In the genomic region with DNA sequence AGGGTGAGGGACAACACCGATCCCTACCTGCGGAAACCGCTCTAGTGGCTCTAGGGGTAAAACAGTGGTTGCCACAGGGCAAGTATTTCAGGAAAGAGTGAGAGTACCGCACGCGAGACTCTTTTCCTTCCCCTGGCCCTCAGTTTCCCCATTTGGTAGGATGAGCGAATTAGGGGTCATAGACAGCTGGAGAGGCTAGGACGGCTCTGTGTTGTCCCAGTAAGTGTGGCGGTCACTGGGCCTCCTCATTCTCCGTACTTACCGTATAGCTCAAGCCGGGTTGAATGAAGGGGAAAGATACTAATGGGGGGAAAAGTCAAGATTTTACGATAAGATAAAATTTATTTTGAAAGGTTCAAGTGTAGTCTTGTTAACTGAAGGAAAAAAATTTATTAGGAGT, we compare ENCODE assay signal across 8 mouse cellular contexts. TPM values are rescaled to one million over a fixed set of nuclear protein-coding genes. Genes with fewer than 3 reads are reported as not detected.
A peak's percentile ranks its signal among the peaks of the same experiment; 100 is the strongest.
DNase-seq lines count a peak whose midpoint lies in the region; TF ChIP-seq lines count a peak whose summit lies in the region.

No protein-coding gene starts in this region.

- DNase-seq in heart, adult 2 months: no peak
- no peak for DNase-seq in heart, postnatal 36 days
- no peak for DNase-seq in hindbrain, embryonic 10.5 days (ENCODE audit: low spot score)
- no peak for DNase-seq in natural killer cell, adult 2 months (ENCODE audit: low spot score in 2 of 2)
- DNase-seq in testis, postnatal 10 days (ENCODE audit: low spot score): no peak
- no peak for DNase-seq in gastrocnemius, postnatal 25 days

- H3K9ac ChIP-seq in heart, adult 2 months (ENCODE audit: low read depth, low read length): peak overlapping the region; percentile 87
- peak overlapping the region; percentile 92 for H3K9ac ChIP-seq in ES-Bruce4 (ENCODE audit: low read depth, poor library complexity, severe bottlenecking)

- peaks cover 4% of the 10 kb centered on the region for H3K36me3 ChIP-seq in heart, adult 2 months (ENCODE audit: control insufficient read depth, insufficient read depth, low read length)
- no peaks in the 10 kb centered on the region for H3K36me3 ChIP-seq in ES-Bruce4 (ENCODE audit: control insufficient read depth, insufficient read depth, low read length, poor library complexity, severe bottlenecking)
- no peaks in the 10 kb centered on the region for H3K36me3 ChIP-seq in hindbrain, embryonic 10.5 days
- H3K36me3 ChIP-seq in megakaryocyte, embryonic 14.5 days (replicated peaks; ENCODE audit: low read length): peaks cover 5% of the 10 kb centered on the region

- peak overlapping the region; percentile 78 for H3K27ac ChIP-seq in heart, adult 2 months
- no peak overlapping the region for H3K27ac ChIP-seq in ES-Bruce4 (ENCODE audit: insufficient read depth, low read length)
- peak overlapping the region; percentile 86 for H3K27ac ChIP-seq in hindbrain, embryonic 10.5 days

- no peak for TF ChIP-seq POLR2A in heart, adult 2 months (IDR thresholded peaks at IDR 0.05; ENCODE audit: insufficient read depth, low read depth, low read length)
- no peak for TF ChIP-seq POLR2A in ES-Bruce4 (IDR thresholded peaks at IDR 0.05; ENCODE audit: insufficient read depth, low read length)

- peaks cover 7% of the 10 kb centered on the region for H3K4me1 ChIP-seq in heart, adult 2 months (ENCODE audit: control insufficient read depth, insufficient read depth, low read length)
- no peaks in the 10 kb centered on the region for H3K4me1 ChIP-seq in ES-Bruce4 (ENCODE audit: control insufficient read depth, insufficient read depth, low read length)
- H3K4me1 ChIP-seq in hindbrain, embryonic 10.5 days (replicated peaks): peaks cover 20% of the 10 kb centered on the region
- peaks cover 50% of the 10 kb centered on the region for H3K4me1 ChIP-seq in megakaryocyte, embryonic 14.5 days

- H3K4me3 ChIP-seq in heart, adult 2 months: peak overlapping the region; percentile 100
- H3K4me3 ChIP-seq in ES-Bruce4 (ENCODE audit: low read depth, low read length): peak overlapping the region; percentile 100
- peak overlapping the region; percentile 92 for H3K4me3 ChIP-seq in hindbrain, embryonic 10.5 days
- peak overlapping the region; percentile 99 for H3K4me3 ChIP-seq in megakaryocyte, embryonic 14.5 days (replicated peaks)

- WGBS in heart, adult 2 months: 4% methylated on average over 13 of the region's 13 CpGs
- 9% methylated on average over 13 of the region's 13 CpGs for WGBS in hindbrain, embryonic 10.5 days

- no peak for TF ChIP-seq EP300 in heart, adult 2 months (IDR thresholded peaks at IDR 0.05; ENCODE audit: insufficient read depth, low read depth, low read length)
- TF ChIP-seq EP300 in ES-Bruce4 (IDR thresholded peaks at IDR 0.05; ENCODE audit: insufficient read depth, low read depth, low read length): no peak

- intact Hi-C loops in heart, adult 2 months (cut with DNase I): loop anchor here (5.0 kb wide), 1 partner anchor 238 kb away; the partner anchor contains the start of genes Cdkl3 and Ube2b
- intact Hi-C loops in heart, postnatal 36 days (cut with DNase I): no loop called here

- H3K79me2 ChIP-seq in heart, adult 2 months (replicated peaks; ENCODE audit: control insufficient read depth, insufficient read depth, low read length): peaks cover 3% of the 10 kb centered on the region

- no peak for TF ChIP-seq CTCF in heart, adult 2 months (IDR thresholded peaks at IDR 0.05)
- TF ChIP-seq CTCF in ES-Bruce4 (IDR thresholded peaks at IDR 0.05; ENCODE audit: low read depth, low read length): no peak

- H3K27me3 ChIP-seq in heart, adult 2 months (ENCODE audit: control insufficient read depth, insufficient read depth, low read length): no peaks in the 10 kb centered on the region
- H3K27me3 ChIP-seq in ES-Bruce4 (ENCODE audit: control insufficient read depth, insufficient read depth, low read length, poor library complexity, severe bottlenecking): no peaks in the 10 kb centered on the region
- H3K27me3 ChIP-seq in hindbrain, embryonic 10.5 days (ENCODE audit: insufficient read depth, poor library complexity, severe bottlenecking): no peaks in the 10 kb centered on the region
- peaks cover 3% of the 10 kb centered on the region for H3K27me3 ChIP-seq in megakaryocyte, embryonic 14.5 days (replicated peaks)

- no peaks in the 10 kb centered on the region for H3K9me3 ChIP-seq in ES-Bruce4 (replicated peaks; ENCODE audit: control insufficient read depth, insufficient read depth, low read length, poor library complexity, severe bottlenecking)
- H3K9me3 ChIP-seq in hindbrain, embryonic 10.5 days: no peaks in the 10 kb centered on the region
- no peaks in the 10 kb centered on the region for H3K9me3 ChIP-seq in megakaryocyte, embryonic 14.5 days

RNA-seq across cellular contexts. Expression of gene Sar1b, which starts 0.5 kb away (rescaled TPM):
- 100 to 1,000 TPM; 123 to 149 TPM for total RNA-seq in heart, adult 2 months (2021)
- polyA plus RNA-seq in heart, adult 2 months (2012; rRNA removed): 64.2 and 131 TPM in 2 replicates
- total RNA-seq in heart, postnatal 36 days (2021): 100 to 1,000 TPM; 127 to 135 TPM
- 38.8 and 39.5 TPM in 2 replicates for polyA plus RNA-seq in ES-Bruce4 (2011; ENCODE audit: insufficient read depth, insufficient read length, low read depth, missing spikeins)
- 117 and 135 TPM in 2 replicates for polyA plus RNA-seq in hindbrain, embryonic 10.5 days (2016; fragmentation: Nextera tagmentation; extraction: Ambion mirVana)
- 8.5 TPM in 1 of 2 replicates, not detected in the other for polyA plus RNA-seq in megakaryocyte, embryonic 14.5 days (2012; ENCODE audit: insufficient read depth, low replicate concordance)
- total RNA-seq in gastrocnemius, postnatal 25 days (2021): 100 to 1,000 TPM; 372 to 421 TPM

RNA-seq across cellular contexts. Expression of gene Sec24a, which starts 0.5 kb away (rescaled TPM):
- 10 to 100 TPM; 15.3 to 16.6 TPM for total RNA-seq in heart, adult 2 months (2021)
- polyA plus RNA-seq in heart, adult 2 months (2012; rRNA removed): 9.3 and 12.3 TPM in 2 replicates
- 10 to 100 TPM; 16.4 to 16.7 TPM for total RNA-seq in heart, postnatal 36 days (2021)
- polyA plus RNA-seq in ES-Bruce4 (2011; ENCODE audit: insufficient read depth, insufficient read length, low read depth, missing spikeins): 50.2 and 50.5 TPM in 2 replicates
- polyA plus RNA-seq in hindbrain, embryonic 10.5 days (2016; fragmentation: Nextera tagmentation; extraction: Ambion mirVana): 12.5 and 13.3 TPM in 2 replicates
- 2.6 and 8.2 TPM in 2 replicates for polyA plus RNA-seq in megakaryocyte, embryonic 14.5 days (2012; ENCODE audit: insufficient read depth, low replicate concordance)
- 10 to 100 TPM; 33.2 to 33.3 TPM for total RNA-seq in gastrocnemius, postnatal 25 days (2021)
